Mouse (Mus musculus) 3T3-L1 (cell line): Measurements from ENCODE around the gene Rab34.

Experiments used
- DNase-seq: peaks from one replicate; pipeline ENCODE4 v3.0.0-alpha.2; 2015; ENCODE audit warnings: low read depth, low spot score

Rab34 gene

DNA sequence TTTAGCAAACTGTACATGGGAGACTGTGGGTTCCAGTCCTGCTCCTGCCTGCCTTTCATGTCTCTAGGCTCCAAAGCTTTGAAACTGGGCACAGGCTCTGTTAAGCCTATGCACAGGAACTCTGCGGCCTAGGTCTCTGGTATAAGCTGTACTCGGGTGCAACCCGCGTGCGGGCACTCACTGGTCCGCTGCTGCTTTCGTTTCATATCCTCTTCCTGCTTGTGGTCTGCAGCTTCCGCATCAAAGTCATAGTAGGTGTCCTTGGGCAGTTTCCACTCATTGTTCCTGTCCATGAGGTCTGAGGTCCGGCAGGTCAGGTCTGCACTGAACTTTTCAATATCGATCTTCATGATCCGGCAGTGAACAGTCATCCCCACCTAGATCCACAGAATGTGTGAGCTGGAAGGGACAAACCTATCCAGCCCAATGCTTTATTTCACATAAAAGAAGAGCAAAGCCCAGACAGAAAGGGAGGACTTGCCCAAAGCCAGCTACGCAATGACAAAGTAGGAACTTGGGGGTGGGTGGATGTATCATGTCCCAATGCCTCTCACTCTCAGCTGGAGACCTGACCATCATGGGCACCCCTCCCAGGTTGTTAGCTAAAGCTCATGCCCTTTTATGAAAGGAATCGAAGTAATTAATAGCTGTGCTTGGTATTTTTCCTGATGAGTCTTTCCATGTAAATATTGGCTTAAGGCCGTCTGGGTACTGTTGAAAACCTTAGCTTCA lies 25.0 kb downstream of the Rab34 start:
- no peak for DNase-seq

DNA sequence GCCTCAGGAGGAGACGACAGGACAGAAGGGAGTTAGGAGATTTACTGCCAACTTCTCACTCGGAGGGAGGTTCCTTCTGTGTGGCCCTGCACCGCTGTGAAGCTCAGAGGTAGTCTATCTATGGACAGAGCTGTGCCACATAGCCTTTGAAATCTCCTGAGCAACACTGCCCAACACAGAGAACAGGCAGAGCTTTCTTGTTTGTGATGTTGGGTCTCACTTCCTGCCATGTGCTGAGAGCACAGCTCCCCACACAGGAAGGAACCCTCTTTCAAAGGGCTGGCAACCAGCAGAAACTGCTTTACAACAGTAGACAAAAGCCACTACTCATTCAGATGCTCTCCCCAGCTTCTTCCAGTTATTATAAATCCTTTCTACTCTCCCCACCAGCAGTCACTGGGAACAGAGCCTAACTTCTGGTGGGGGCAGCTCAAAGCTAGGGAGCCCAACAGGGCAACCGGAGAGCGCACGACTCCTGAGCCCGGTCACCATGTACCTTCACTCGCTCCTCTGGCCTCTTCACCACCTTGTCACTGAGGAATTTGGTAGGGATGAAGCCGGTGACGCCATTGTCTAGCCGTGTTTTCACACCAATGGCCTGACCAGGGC lies 27.6 kb downstream of the Rab34 start:
- DNase-seq = no peak

DNA sequence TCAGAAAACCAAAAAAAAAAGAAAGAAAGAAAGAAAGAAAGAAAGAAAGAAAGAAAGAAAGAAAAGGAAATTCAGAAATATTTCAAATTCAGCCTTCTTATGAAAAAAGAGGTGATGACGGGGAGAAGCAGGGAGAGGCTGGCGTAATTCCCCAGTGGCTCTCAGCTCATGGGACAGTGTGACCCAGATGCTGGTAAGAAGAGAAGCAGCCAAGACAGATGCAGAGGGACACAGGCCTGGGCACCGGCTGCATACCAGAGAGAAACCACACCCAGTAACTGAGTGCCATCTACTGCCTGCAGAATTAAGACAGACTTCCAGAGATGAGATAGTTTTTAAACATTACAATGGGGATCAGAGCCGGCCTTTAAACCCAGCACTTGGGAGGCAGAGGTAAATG lies 35.4 kb downstream of the Rab34 start:
- no peak for DNase-seq

DNA sequence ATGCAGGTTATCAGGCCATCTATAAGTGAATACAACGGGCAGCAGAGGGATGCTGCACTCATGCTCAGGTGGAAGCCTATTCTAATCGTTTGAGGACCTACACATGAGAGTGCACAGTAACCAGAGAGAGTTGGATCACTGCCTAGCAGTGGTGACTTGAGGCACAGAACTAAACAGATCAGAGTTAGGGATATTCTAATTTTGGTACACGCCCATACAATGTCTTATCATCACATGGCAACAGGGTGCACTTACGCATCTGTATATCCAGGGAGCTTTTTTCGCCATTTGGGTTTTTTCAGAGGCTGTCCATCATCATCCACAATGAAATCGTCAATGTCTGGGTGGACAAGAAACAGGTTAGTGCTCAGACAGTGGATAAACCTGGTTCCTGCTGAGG lies 43.3 kb downstream of the Rab34 start:
- DNase-seq = no peak

DNA sequence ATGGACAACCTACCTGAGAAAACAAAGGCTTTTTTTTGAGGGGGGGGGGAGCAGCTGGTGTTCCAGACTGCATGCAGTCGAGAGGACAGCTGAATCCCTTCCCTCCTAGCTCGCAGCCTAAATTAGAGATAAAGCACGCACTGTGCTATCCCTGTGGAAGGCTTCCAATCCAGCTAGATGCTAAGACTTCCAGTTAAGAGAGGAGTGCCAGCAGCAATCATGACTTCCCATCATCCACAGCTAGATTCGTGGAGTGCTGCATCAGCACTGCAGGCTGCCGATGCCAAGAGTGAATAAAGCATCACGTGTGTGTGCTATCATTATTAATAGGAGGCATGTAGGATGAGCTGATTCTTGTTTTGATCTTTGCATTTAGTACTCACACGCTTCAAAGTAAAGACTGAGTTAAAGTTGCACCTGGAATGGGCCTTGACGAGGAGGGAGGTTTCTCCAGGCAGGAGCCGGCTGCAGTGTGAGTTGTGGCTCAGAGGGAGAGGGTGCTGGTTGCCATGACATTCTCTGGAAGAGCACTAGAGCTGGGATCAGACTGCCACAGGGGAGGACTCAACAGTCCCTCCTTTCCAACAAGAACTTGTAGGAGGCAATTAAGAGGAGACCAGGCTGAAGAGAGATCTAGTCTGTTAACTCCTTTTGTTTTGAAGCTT lies 52.1 kb downstream of the Rab34 start:
- no peak for DNase-seq
